Mouse (Mus musculus): ENCODE measurements around the gene Klhl3. TPM values are rescaled to one million over a fixed set of nuclear protein-coding genes. Genes with fewer than 3 reads are reported as not detected.

Gene Klhl3
- total RNA-seq, 2 experiments from 2014 or later = 0.07 TPM; not detected in 1

DNA sequence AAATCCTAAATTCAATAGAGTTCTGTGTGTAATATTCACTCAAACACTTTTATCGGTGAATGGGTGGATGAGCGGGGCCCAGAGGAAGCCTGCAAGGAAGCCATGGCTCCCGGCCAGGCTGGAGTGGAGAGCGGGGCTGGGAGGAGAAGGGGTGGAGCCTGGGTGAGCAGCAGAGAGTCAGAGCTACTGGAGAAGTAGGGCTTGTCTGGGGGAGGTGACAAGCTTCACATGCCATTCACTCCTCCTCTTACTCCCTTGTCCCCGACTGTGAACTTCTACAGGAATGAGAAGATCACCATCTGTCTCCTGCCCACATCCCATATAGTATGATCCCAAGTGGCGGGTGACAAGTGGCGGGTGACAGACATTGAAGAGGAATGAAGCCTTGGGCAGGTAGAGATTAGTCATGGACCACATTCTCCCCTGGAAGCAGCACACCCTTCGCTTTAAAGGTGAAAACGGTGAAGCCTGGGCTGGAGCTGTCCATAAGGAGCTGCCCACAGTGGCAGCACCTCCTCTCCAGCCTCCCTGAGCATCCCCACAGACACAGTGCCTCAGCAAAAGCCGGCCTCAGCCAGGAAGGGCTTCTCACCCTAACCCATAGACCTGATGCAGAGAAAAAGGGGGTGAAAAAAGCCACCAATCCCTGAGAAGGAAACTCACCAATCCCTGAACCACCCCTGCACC is 77.8 kb downstream of the Klhl3 start:
- ATAC-seq (replicated peaks; ENCODE audit: low FRiP score, low TSS enrichment, poor library complexity, severe bottlenecking) = peak; percentile 71; the same call in 1 of the 2 replicates

DNA sequence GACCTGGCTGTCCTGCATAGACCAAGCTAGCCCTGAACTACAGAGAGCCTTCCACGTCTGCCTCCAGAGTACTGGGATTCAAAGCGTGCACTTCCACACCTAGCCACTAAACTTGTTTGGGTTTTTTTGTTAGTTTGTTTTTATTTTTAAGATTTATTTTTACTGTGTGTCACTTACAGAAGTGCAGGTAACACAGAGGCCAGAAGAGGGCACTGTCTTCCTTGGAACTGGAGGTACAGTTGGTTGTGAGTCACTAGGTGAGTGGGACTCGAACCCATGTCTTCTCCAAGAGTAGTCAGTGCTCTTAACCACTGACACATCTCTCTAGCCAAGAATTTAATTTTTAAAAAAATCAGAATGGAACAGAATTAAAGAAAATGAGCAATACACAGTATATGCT is 78.4 kb downstream of the Klhl3 start:
- no peak for ATAC-seq (replicated peaks; ENCODE audit: low FRiP score, low TSS enrichment, poor library complexity, severe bottlenecking)

DNA sequence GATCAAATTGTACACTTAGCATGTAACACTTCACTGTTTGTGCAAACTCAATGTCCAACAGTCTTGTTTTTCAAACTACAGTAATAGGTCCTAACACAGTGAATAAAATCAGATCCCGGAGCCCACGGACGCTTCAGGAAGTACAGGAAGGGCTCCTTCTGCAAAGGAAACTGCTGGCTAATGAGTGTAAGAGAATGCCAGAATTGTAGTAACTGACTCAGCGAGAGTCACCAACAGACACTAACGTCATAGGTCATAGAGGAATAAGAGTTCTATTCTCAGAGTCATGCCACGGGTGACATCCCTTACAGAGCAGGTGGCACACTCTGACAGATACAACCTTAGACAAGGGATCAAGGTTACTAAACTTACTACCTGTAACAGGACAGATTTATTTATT is 78.9 kb downstream of the Klhl3 start:
- ATAC-seq (replicated peaks; ENCODE audit: low FRiP score, low TSS enrichment, poor library complexity, severe bottlenecking) = no peak

DNA sequence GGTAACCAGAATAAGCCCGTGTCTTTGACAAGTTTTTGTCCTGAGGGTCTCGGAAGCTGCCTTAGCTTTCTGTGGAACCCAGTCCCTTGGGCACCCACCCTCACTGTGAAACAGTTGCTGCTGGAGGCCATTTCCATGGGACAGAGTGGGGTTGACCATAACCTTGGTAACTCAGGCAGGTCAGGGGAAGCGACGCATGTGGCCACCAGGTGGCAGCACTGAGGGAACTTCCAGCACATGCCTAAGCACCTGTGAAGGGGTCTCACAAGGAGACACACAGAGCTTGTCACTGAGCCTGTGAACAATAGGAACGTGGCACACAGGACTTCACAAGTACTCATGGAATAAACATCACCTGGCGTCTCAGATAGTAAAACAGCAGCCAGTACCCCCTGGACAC is 81.6 kb downstream of the Klhl3 start:
- peak; percentile 66; the same call in 1 of the 2 replicates for ATAC-seq (replicated peaks; ENCODE audit: low FRiP score, low TSS enrichment, poor library complexity, severe bottlenecking)

DNA sequence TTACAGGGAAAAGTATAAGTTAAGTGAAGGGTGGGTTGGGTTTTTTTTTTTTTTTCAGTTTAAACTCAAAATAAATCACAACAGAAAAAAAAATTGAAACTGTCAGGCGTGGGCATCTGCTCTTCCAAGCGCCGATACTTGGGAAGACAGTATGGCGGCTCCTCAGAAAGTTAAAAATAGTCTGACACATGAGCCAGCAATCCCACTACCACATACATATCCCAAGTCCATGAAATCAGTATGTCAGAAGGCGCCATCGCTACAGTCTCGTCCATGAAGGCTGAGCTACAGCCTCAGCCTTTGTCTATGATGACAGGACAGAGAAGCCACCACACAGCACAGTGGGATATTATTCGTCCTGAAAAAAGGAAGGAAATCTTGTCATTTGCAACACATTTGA is 86.3 kb downstream of the Klhl3 start:
- ATAC-seq (replicated peaks; ENCODE audit: low FRiP score, low TSS enrichment, poor library complexity, severe bottlenecking) = no peak

DNA sequence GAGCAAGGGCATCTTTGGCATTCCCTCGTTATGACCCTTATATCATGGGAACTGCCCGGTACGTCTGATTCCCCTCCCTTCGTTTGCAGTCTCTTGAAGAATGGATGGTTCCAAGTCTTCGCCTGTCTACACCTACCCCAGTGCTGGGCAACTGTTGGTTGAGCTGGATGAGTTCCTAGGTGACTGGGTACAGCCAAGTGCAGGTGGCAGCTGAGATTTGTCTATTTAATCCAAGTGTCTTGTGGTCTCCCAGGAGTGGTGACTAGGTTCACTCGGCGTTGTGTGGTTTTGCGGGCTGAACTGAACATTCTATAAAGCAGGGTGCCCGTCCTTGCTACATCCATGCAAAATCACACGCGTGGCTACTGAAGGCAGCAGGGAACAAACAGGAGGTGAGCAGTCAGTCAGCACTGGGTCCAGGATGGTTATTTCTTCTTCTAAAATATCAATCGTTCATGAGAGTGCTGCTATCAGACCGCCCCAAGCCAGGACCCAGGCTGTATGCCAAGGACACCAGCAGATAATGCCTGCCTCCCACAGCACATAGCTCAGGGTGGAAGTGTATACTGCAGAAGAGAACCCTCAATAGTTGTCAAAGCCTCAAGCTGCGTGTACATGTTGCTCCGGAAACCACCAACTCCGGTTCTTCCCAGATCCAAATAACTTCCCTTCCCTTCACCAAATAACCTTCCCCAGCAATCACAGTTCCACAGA is 87.5 kb downstream of the Klhl3 start:
- ATAC-seq (replicated peaks; ENCODE audit: low FRiP score, low TSS enrichment, poor library complexity, severe bottlenecking) = no peak

DNA sequence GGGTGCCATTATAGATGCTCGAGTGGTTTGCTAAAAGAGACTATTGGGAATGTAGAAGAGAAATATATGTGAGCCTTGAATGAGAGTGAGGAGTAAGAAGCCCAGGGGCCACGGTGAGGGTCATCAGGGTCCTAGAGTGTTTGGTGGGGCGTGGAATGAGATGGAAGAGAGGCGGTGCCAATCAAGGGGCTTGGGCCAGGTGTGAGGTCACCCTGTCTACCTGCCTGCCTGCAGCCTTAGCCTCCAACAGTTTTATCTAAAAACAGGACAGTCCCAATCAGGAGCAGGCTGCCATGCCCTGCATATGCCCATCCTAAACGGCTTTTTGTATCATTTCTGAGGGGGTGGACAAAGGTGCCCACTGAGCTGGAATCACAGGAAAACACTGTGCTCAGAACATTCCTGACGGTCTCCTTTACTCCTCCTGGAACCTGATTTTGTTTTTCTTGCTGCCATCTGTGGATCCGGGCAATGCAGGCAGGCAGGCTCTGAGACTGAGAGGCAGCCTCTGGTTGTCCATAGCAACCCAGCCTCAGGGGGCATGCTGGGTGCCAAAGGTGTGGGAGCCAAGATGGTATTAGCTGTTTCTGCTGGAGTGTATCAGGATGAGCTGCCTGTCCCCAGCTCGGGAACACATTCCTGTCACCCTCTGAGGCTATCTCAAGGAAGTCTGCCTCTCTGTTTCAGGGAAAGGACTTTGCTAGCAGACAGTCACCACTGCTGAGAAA is 89.5 kb downstream of the Klhl3 start:
- no peak for ATAC-seq (replicated peaks; ENCODE audit: low FRiP score, low TSS enrichment, poor library complexity, severe bottlenecking)

DNA sequence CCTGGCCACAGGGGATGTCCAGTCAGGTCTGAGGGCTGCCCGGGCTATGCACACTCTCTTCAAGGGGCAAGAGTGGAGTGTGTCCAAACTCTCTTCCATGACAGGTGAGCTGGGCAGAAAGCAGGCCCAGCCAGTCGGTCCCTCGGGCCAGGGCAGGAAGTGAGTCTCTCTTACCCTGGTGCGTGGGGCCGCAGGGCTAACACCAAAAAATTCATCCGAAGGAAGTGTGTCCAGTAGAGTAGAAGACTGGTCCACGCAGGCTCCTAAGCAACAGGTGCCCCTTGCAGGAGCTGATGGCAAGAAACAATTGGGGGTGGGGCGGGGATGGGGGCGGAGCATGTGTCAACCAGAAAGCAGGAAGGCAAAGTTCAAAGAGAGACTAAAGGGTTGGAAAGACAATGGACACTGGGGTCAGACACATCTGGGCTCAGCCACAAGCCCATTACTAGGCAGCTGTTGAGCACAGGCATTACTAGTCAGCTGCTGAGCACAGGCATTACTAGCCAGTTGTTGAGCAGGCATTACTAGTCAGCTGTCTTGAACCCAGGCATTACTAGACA is 90.3 kb downstream of the Klhl3 start:
- ATAC-seq (replicated peaks; ENCODE audit: low FRiP score, low TSS enrichment, poor library complexity, severe bottlenecking) = no peak

DNA sequence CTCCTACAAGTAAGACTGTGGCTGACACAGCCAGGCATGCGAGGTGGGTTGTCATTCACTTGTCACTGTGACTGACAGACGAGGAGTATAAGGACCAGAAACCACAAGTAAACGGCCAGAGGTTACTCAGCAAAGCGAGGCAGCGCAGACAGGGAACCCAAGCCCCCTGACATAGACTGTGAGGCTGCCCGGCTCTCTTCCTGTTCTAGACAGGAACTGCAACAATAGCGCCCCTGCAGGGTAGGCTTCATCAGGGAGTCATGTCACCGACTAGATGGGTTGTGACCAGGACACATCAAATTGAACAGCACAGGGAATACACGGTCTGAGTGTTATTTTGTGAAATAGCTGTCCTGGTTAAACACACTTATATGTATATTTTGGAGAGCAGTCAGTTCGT is 93.0 kb downstream of the Klhl3 start:
- no peak for ATAC-seq (replicated peaks; ENCODE audit: low FRiP score, low TSS enrichment, poor library complexity, severe bottlenecking)

DNA sequence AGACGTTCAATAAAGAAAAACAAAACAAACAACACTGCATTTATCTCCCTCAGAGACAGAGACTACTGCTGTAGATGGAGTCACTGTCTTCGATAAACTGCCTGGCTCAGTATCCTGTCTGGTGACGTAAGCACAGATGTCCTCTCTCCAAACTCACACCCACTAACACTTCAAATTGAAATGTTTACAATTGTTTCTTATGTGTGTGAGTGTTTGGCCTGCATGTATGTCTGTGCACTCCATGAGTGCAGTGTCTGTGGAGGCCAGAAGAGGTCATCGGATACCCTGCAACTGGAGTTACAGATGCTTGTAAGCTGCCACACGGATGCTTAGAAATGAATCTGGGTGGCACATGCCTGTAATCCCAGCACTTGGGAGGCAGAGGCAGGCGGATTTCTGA is 96.1 kb downstream of the Klhl3 start:
- no peak for ATAC-seq (replicated peaks; ENCODE audit: low FRiP score, low TSS enrichment, poor library complexity, severe bottlenecking)

DNA sequence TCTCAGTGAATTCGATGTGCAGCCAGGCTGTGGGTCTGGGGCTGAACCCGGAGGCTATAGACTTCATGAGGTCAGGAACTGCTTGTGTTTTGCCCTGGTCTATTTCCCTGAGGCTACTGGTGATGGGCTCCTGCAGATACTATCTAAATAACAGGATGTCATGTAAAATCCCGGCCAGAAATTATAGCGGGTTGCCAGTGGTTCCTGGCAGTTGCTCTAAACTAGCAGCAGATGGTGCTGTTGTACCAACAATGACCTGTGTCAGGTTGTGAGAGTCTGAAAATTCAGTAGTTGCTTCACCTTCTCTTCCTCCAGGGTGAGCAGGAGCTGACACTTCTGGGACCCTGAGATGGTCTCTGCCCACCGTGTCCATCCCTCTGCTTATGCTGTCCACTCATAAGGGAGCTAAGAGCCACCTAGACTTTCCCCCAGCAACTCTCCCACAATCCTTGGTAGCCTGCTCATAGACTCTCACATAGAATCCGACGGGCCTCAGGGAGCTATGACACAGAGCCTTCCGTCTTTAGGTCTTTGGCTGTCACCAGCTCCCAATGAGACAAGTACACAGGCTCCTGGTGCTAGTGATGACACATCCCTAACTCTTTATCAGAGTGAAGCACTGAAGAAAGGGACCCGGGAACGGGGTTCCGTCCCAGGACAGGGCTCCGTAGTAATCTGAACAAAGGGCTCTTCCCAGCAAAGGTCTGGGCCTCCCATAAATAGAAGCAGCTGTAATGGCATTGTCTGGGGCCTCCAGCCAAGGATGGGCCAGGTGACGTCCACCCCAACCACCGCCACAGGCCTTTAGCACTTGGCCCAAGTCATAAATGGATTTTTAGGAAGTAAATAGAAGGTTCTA is 101.1 kb downstream of the Klhl3 start:
- peak; percentile 58 for ATAC-seq (replicated peaks; ENCODE audit: low FRiP score, low TSS enrichment, poor library complexity, severe bottlenecking)

DNA sequence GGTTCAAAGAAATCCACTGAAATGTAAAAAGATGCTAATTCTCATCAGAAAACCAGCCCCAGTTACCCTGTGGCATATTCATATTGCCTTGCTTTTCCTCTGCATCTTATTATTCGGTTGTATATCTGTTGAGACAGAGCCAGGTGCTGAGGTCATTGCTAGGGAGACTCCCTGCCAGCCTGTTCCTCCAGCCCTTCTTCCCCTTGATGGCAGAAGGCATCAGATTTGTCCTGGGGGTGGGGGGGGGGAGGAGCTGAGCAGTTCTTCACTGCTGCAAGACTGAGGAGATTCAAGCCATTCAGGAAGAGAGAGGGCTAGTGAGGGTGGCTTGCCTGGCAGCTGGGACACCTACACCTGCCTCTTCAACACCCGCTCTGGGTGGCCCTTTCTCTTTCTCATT is 101.9 kb downstream of the Klhl3 start:
- ATAC-seq (replicated peaks; ENCODE audit: low FRiP score, low TSS enrichment, poor library complexity, severe bottlenecking) = no peak

DNA sequence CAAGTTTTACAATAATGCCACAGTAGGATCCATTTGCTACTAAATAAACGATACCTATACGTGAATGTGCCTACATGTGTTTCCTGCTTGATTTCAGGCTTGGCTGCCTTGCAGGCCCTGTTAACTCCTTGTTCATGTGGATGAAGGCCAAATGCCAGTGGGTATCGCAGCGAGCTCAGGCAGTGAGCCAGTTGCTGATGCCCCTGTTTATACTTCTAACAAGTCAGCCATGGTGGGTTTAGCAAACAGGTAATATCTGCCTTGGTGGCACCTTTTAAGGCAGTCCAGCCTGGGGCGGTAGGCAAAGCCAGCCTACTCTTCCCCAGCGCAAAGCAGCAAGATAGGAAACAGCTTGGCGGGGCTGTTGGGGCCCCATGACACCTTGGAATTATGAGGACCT is 103.0 kb downstream of the Klhl3 start:
- ATAC-seq (replicated peaks; ENCODE audit: low FRiP score, low TSS enrichment, poor library complexity, severe bottlenecking) = no peak

DNA sequence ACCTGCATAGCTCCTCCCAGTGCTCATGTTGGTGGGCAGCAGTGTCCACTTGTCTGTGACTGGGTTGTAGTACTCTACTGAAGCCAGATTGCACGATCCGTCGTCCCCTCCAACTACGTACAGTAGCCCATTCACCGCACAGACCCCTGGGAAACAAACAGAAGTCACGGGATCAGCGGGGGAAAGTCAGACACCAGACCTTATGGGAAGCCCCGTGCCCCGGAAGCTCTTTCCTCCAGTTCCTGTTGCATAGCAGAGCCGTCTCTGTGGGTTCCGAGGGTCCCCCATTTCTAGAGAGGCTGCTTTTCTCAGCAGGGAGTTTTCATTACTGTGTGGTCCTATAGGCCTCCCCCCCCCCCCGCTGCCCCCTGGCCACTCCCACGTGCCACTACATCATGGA is 104.1 kb downstream of the Klhl3 start:
- ATAC-seq (replicated peaks; ENCODE audit: low FRiP score, low TSS enrichment, poor library complexity, severe bottlenecking) = no peak

DNA sequence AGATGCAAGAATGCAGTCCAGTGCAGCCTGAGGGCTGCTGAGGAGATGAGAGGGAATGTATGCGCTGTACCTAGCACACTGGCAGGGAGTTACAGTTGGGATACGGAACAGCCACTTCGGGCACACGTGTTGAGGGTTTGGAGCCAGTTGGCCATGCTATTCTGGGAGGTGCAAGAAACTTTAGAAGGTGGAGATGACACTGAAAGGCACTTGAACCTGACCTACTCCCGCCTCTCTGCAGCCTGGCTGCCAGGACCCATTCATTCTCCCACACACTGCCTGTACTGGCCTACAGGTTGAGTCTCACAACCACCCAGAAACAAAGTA is 105.4 kb downstream of the Klhl3 start:
- no peak for ATAC-seq (replicated peaks; ENCODE audit: low FRiP score, low TSS enrichment, poor library complexity, severe bottlenecking)

DNA sequence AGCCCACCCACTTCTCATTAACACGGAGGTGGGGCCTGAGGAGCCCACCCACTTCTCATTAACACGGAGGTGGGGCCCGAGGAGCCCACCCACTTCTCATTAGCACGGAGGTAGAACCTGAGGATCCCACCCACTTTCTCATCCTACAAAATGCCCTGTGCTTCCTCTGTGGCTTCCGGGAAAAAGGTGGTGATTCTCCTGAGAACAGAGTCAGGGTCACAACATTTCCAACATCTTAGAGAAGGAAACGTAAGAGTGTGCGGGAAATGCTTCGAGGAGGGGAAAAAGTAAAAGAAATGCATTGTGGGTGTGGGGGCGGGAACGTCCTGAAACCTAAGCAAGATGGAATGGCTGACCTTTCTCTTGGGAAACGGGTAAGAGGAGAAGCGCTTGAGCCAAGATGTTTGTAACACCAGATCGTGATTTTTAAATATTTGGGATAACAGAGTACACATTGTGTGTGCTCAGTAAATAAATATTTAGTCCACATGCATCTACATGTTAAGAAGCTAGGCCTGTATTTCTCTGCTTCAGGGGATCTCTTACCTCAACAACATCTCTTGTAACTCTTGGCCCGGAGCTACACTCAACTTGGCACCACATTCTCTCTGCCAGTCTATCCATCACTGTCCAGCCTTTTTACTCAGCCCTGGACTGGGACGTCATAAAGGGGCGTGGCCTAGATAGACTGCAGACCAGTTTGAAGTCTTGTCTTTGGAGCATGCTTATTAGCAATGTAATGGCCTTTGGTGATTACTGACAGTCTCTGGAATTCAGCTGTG is 105.9 kb downstream of the Klhl3 start:
- no peak for ATAC-seq (replicated peaks; ENCODE audit: low FRiP score, low TSS enrichment, poor library complexity, severe bottlenecking)

DNA sequence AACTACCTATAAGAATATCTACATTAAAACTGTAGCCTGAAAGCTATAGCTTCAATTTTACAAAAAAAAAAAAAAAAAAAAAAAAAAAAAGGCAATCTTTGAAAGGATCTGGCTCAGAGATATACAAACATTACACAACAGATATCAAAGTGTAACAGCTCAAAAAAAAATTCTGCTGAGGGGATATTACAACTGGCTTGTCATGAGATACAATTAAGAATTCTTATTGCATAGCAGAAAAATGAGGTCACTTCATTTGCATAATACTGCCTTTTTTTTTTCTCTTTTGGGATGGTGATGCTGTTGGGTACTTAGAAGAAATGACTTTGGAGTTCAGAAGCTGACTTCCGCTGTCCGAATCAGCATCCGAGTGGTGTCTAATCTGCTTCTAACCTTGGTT is 111.6 kb downstream of the Klhl3 start:
- ATAC-seq (replicated peaks; ENCODE audit: low FRiP score, low TSS enrichment, poor library complexity, severe bottlenecking) = no peak

DNA sequence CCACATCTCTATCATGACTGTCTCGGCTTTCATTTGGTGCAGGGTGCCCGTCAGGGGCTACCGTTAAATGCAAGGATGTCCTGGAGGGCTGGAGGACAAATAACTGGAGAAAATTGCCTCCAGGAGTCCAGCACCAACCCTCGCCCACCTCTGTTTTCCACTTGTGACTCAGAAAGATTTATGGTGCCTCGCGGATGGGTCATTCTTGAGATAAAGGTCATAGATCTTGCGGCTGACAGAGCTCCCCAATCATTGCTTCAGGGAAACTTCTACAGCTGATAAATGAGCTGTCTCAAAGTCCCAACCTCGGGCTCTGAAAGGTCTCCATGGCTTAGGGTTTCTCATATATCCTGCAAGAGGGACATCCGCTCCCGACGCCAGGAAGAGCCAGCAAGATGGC is 116.9 kb downstream of the Klhl3 start:
- no peak for ATAC-seq (replicated peaks; ENCODE audit: low FRiP score, low TSS enrichment, poor library complexity, severe bottlenecking)

DNA sequence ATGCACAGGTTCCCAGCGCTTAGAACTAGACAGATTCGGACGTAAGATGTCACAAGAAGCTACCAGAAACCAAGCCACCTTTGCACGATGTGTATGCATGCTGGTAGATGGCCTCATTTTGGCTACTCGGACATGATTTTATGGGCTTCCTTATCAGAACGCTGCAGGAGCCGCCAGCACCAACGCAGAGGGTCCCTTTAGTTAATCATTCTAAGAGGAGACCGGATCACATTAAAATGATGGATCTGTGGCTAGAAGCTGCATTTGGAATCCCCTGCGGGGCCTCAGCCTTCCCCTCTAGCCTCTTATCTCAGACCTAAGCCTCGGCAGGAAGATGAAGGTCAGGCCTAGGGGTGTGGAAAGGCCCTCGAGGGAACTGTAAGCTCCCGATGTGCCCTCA is 117.5 kb downstream of the Klhl3 start:
- no peak for ATAC-seq (replicated peaks; ENCODE audit: low FRiP score, low TSS enrichment, poor library complexity, severe bottlenecking)

All from megakaryocyte-erythroid progenitor cell, adult 5-6 weeks (primary cell).